ENCODE assay signal across 38 mouse cellular contexts in the genomic region with DNA sequence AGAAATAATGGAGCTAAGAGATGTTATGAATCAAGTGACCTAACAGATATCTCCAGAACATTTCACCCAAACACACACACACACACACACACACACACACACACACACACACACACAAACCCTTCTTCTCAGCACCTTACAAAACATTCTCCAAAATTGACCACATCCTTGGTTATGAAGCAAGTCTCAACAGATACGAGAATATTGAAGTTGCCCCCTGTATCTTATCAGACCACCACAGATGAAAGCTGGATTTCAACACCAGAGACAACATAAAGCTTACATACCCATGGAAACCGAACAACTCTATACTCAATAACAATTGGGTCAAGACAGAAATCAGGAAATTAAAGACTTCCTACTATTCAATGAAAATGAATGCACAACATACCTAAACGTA. TPM values are rescaled to one million over a fixed set of nuclear protein-coding genes. Genes with fewer than 3 reads are reported as not detected.
"Had no signal": no experiment of that assay in that cellular context is flagged by ENCODE, and none has a peak within 500 bp of the region (broad histone marks: within the 10 kb centered on the region; RNA-seq: fewer than 3 reads in every experiment).

No protein-coding gene starts in this region.

- DNase-seq: gastrocnemius, adult 2 months; gastrocnemius, postnatal 10 days; gastrocnemius, postnatal 25 days; heart, adult 11 months; heart, adult 2 months; heart, postnatal 14 days; heart, postnatal 36 days; kidney, adult 11 months; kidney, adult 2 months; kidney, adult 9 months; kidney, postnatal 14 days; kidney, postnatal 36 days; liver; liver, embryonic 13.5 days had no signal

- H3K9me3 ChIP-seq: heart, embryonic 15.5 days; hindbrain, embryonic 13.5 days; hindbrain, embryonic 15.5 days; kidney, embryonic 15.5 days; limb, embryonic 10.5 days; limb, embryonic 12.5 days; liver, embryonic 13.5 days had no signal

- H3K27me3 ChIP-seq: heart, embryonic 13.5 days; hindbrain, embryonic 13.5 days; hindbrain, embryonic 15.5 days; kidney, embryonic 15.5 days; limb, embryonic 12.5 days; liver, embryonic 13.5 days had no signal

- H3K4me3 ChIP-seq: gastrocnemius, adult 2 months; heart, adult 2 months; heart, embryonic 13.5 days; heart, embryonic 15.5 days; hindbrain, embryonic 13.5 days; hindbrain, embryonic 15.5 days; kidney, embryonic 15.5 days; layer of hippocampus, adult 2 months; left cerebral cortex, adult 2 months; limb, embryonic 10.5 days; limb, embryonic 12.5 days; liver, embryonic 13.5 days had no signal

- H3K4me2 ChIP-seq: heart, embryonic 11.5 days; heart, embryonic 13.5 days; heart, embryonic 15.5 days; hindbrain, embryonic 13.5 days; hindbrain, embryonic 15.5 days; kidney, embryonic 15.5 days; limb, embryonic 12.5 days; liver, embryonic 11.5 days; liver, embryonic 13.5 days had no signal

- H3K9ac ChIP-seq: heart, embryonic 13.5 days; heart, embryonic 15.5 days; hindbrain, embryonic 13.5 days; hindbrain, embryonic 15.5 days; kidney, embryonic 15.5 days; limb, embryonic 12.5 days; liver, embryonic 13.5 days had no signal

- H3K36me3 ChIP-seq: heart, embryonic 13.5 days; heart, embryonic 15.5 days; hindbrain, embryonic 13.5 days; hindbrain, embryonic 15.5 days; kidney, embryonic 15.5 days; limb, embryonic 10.5 days; limb, embryonic 12.5 days; liver, embryonic 13.5 days had no signal

- ATAC-seq: hindbrain, postnatal 0 days; intestine, embryonic 16.5 days had no signal

- H3K27ac ChIP-seq: gastrocnemius, adult 2 months; heart, adult 2 months; heart, embryonic 13.5 days; heart, embryonic 15.5 days; hindbrain, embryonic 13.5 days; hindbrain, embryonic 15.5 days; hindbrain, postnatal 0 days; kidney, embryonic 15.5 days; kidney, postnatal 0 days; layer of hippocampus, adult 2 months; left cerebral cortex, adult 2 months; limb, embryonic 10.5 days; limb, embryonic 12.5 days; liver, embryonic 13.5 days had no signal

- H3K4me1 ChIP-seq: limb, embryonic 12.5 days had no signal

RNA-seq across cellular contexts. Expression of a gene that starts 4.6 kb away (rescaled TPM):
- total RNA-seq: gastrocnemius, adult 2 months; gastrocnemius, postnatal 25 days; heart, adult 2 months; hematopoietic stem cell, adult 5-6 weeks; hindbrain, postnatal 0 days; layer of hippocampus, adult 2 months; layer of hippocampus, postnatal 10 days; layer of hippocampus, postnatal 25 days; left cerebral cortex, adult 2 months; left cerebral cortex, postnatal 14 days; left cerebral cortex, postnatal 36 days had no signal
- polyA plus RNA-seq: heart, embryonic 11.5 days; heart, embryonic 13.5 days; heart, embryonic 15.5 days; heart, postnatal 0 days; hindbrain, embryonic 11.5 days; hindbrain, embryonic 13.5 days; hindbrain, embryonic 15.5 days; hindbrain, postnatal 0 days; intestine, embryonic 14.5 days; intestine, embryonic 16.5 days; kidney, adult 2 months; kidney, embryonic 15.5 days; kidney, postnatal 0 days; large intestine, adult 2 months; limb, embryonic 10.5 days; limb, embryonic 12.5 days; limb, embryonic 14.5 days; liver, embryonic 11.5 days; liver, embryonic 13.5 days had no signal
